26 mouse cellular contexts compared by ENCODE assay signal in genomic region chr19:28796146-28796848, GRCm38 (mm10). TPM values are rescaled to one million over a fixed set of nuclear protein-coding genes. Genes with fewer than 3 reads are reported as not detected.
DNase-seq lines count a peak whose midpoint lies in the region; ATAC-seq and TF ChIP-seq lines count a peak whose summit lies in the region.
"Had no signal": no experiment of that assay in that cellular context is flagged by ENCODE, and none has a peak within 500 bp of the region (broad histone marks: within the 10 kb centered on the region; RNA-seq: fewer than 3 reads in every experiment).

No protein-coding gene starts in this region.

- no peak for TF ChIP-seq CTCF in layer of hippocampus, adult 2 months (conservative IDR thresholded peaks at IDR 0.05)
- TF ChIP-seq CTCF in olfactory bulb, adult 2 months (IDR thresholded peaks at IDR 0.05; ENCODE audit: insufficient read depth, low read depth, low read length), result no peak

- no peaks in the 10 kb centered on the region for H3K27me3 ChIP-seq in forebrain, embryonic 13.5 days
- no peaks in the 10 kb centered on the region for H3K27me3 ChIP-seq in forebrain, embryonic 11.5 days (ENCODE audit: control insufficient read depth, insufficient read depth, low read length)
- H3K27me3 ChIP-seq: heart, embryonic 15.5 days; liver, embryonic 15.5 days; midbrain, embryonic 15.5 days; neural tube, embryonic 12.5 days had no signal

- no peaks in the 10 kb centered on the region for H3K9me3 ChIP-seq in forebrain, embryonic 13.5 days (replicated peaks)
- H3K9me3 ChIP-seq in forebrain, embryonic 11.5 days (ENCODE audit: control insufficient read depth, low read length), result no peaks in the 10 kb centered on the region
- H3K9me3 ChIP-seq: heart, embryonic 10.5 days; heart, embryonic 15.5 days; liver, embryonic 15.5 days; midbrain, embryonic 10.5 days; midbrain, embryonic 15.5 days; neural tube, embryonic 12.5 days had no signal

- no peaks in the 10 kb centered on the region for H3K36me3 ChIP-seq in forebrain, embryonic 13.5 days (ENCODE audit: poor library complexity, severe bottlenecking)
- H3K36me3 ChIP-seq in forebrain, embryonic 11.5 days (ENCODE audit: control insufficient read depth, insufficient read depth, low read length), result no peaks in the 10 kb centered on the region
- H3K36me3 ChIP-seq: heart, embryonic 10.5 days; heart, embryonic 15.5 days; liver, embryonic 15.5 days; midbrain, embryonic 10.5 days; midbrain, embryonic 15.5 days; neural tube, embryonic 12.5 days had no signal

- no peak overlapping the region for H3K4me2 ChIP-seq in forebrain, embryonic 13.5 days
- no peak overlapping the region for H3K4me2 ChIP-seq in forebrain, embryonic 11.5 days (ENCODE audit: low read depth, low read length, severe bottlenecking)
- H3K4me2 ChIP-seq: heart, embryonic 15.5 days; liver, embryonic 15.5 days; lung, embryonic 14.5 days; midbrain, embryonic 15.5 days; neural tube, embryonic 12.5 days had no signal

- H3K4me1 ChIP-seq in forebrain, embryonic 13.5 days, result peaks cover 18% of the 10 kb centered on the region
- H3K4me1 ChIP-seq in forebrain, embryonic 11.5 days (replicated peaks; ENCODE audit: control insufficient read depth, insufficient read depth, low read length), result no peaks in the 10 kb centered on the region
- peaks cover 10% of the 10 kb centered on the region for H3K4me1 ChIP-seq in olfactory bulb, adult 2 months (ENCODE audit: control insufficient read depth, insufficient read depth, low read length)
- H3K4me1 ChIP-seq: liver, embryonic 15.5 days; midbrain, embryonic 10.5 days; midbrain, embryonic 15.5 days; neural tube, embryonic 12.5 days had no signal

- peak overlapping the region; percentile 68 for H3K27ac ChIP-seq in forebrain, embryonic 13.5 days
- no peak overlapping the region for H3K27ac ChIP-seq in forebrain, embryonic 11.5 days (ENCODE audit: low read depth, low read length)
- peak overlapping the region; percentile 63 for H3K27ac ChIP-seq in layer of hippocampus, adult 2 months
- peak overlapping the region; percentile 83 for H3K27ac ChIP-seq in olfactory bulb, adult 2 months (ENCODE audit: insufficient read depth, low read depth, low read length)
- H3K27ac ChIP-seq: heart, embryonic 10.5 days; heart, embryonic 15.5 days; liver, embryonic 15.5 days; midbrain, embryonic 10.5 days; midbrain, embryonic 15.5 days; neural tube, embryonic 12.5 days had no signal

- ATAC-seq in forebrain, embryonic 13.5 days, result peak; percentile 82
- no peak for ATAC-seq in forebrain, embryonic 11.5 days (replicated peaks; ENCODE audit: low FRiP score)
- ATAC-seq: inflammation-experienced regulatory T-cells, adult 6 months; midbrain, embryonic 15.5 days had no signal

- no peak for TF ChIP-seq POLR2A in olfactory bulb, adult 2 months (IDR thresholded peaks at IDR 0.05; ENCODE audit: insufficient read depth, low read depth, low read length)

- no peak overlapping the region for H3K4me3 ChIP-seq in forebrain, embryonic 13.5 days
- H3K4me3 ChIP-seq in forebrain, embryonic 11.5 days (ENCODE audit: low read depth, low read length), result no peak overlapping the region
- H3K4me3 ChIP-seq in layer of hippocampus, adult 2 months, result no peak overlapping the region
- H3K4me3 ChIP-seq in olfactory bulb, adult 2 months (ENCODE audit: insufficient read depth, low read depth, low read length), result no peak overlapping the region
- H3K4me3 ChIP-seq: erythroblast, embryonic 14.5 days; heart, embryonic 10.5 days; heart, embryonic 15.5 days; liver, embryonic 15.5 days; midbrain, embryonic 10.5 days; midbrain, embryonic 15.5 days; myocyte; neural tube, embryonic 12.5 days had no signal

- WGBS in forebrain, embryonic 13.5 days, result 48% methylated on average over 5 of the region's 5 CpGs
- 73% methylated on average over 5 of the region's 5 CpGs for WGBS in forebrain, embryonic 11.5 days
- WGBS in olfactory bulb, adult 2 months, result 34% methylated on average over 5 of the region's 5 CpGs

- H3K9ac ChIP-seq in forebrain, embryonic 13.5 days, result no peak overlapping the region
- no peak overlapping the region for H3K9ac ChIP-seq in forebrain, embryonic 11.5 days (ENCODE audit: low read length)
- H3K9ac ChIP-seq: heart, embryonic 15.5 days; liver, embryonic 15.5 days; lung, embryonic 14.5 days; midbrain, embryonic 15.5 days; neural tube, embryonic 12.5 days had no signal

- no peak for DNase-seq in forebrain, embryonic 11.5 days (ENCODE audit: low spot score)
- no peak for DNase-seq in layer of hippocampus, adult 2 months (ENCODE audit: low spot score in 2 of 2)
- no peak for DNase-seq in layer of hippocampus, postnatal 36 days
- DNase-seq in brain, adult 2 months (ENCODE audit: low read depth, low spot score), result peak; percentile 51
- no peak for DNase-seq in adrenal gland, adult 8-10 months
- DNase-seq: adrenal gland, postnatal 36 days; cerebellum, adult 8-10 months; gastrocnemius, postnatal 25 days; heart, adult 11 months; kidney, adult 11 months; kidney, postnatal 14 days; liver; lung, embryonic 14.5 days; lung, postnatal 14 days had no signal

RNA-seq across cellular contexts. Expression of gene Slc1a1, which starts 38.6 kb away (rescaled TPM):
- 10.1 and 10.7 TPM in 2 replicates for polyA plus RNA-seq in forebrain, embryonic 13.5 days (2015; fragmentation: Nextera tagmentation; extraction: Ambion mirVana)
- 0.71 and 0.98 TPM in 2 replicates for polyA plus RNA-seq in forebrain, embryonic 11.5 days (2014; fragmentation: Nextera tagmentation; extraction: Ambion mirVana)
- total RNA-seq in layer of hippocampus, adult 2 months (2021), result 100 to 1,000 TPM; 139 to 149 TPM
- 100 to 1,000 TPM; 138 to 140 TPM for total RNA-seq in layer of hippocampus, postnatal 36 days (2021)
- polyA plus RNA-seq in olfactory bulb, adult 2 months (2012; ENCODE audit: insufficient read depth, insufficient read length, low replicate concordance, missing spikeins), result not detected in 2 replicates
- 1 to 10 TPM; 1.4 to 2.4 (median 1.9) TPM for total RNA-seq in adrenal gland, adult 8-10 months (2022)
- total RNA-seq: MEL had no signal
- polyA plus RNA-seq: erythroblast, embryonic 14.5 days; inflammation-experienced regulatory T-cells, adult 6 months; myocyte had no signal

Comparison
In these comparisons a context has a peak if more than half of its experiments do, and no peak if none do; other contexts are left out.
1. RNA of gene Slc1a1, which starts 38.6 kb away (total RNA-seq): 139 to 149 TPM in layer of hippocampus, adult 2 months and 138 to 140 TPM in layer of hippocampus, postnatal 36 days; 1.4 to 2.4 TPM in adrenal gland, adult 8-10 months; every median in the first group is over 10 times any median in the second.